In the genomic region with DNA sequence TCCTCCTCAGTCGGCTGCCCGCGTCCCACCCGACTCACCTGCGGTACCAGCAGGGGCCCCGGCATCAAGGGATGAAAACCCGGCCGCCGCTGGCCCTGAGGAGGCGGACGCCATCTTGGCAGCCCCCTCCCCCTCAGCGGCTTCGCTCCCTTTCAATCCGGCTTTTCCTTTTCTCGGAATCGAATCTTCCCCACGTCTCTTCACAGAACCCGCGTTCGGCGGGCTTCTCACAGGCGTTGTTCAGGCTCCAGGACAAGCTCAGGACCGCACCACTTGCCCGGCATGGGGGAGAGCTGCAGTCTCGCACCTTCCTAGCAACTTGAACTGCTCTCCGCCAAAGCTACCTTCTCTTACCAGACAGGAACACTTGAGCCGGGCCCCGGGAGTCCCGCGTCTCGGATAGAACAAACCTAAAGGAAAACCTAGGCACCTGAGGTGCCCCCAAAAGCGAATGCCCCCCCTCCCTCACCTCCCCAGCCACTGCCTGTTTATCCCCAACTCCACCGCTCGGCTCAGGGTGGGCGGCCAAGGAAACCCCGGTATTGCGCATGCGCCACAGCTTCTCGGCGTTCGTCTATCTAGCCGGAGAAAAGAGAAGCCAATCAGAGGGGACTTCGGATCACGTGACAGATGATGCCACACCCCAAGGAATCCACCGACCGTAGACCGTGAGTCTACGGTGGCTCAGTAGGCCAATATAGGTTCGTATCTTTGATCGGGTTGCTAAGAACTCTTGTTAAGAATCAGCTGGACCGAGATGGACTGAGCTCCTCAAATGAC, we compare ENCODE assay signal across 1 mouse cellular context.
TF ChIP-seq lines count a peak whose summit lies in the region.

Pip5k1a (minus strand) TSS at position 593 of the 780 bp plus-strand sequence.

TF ChIP-seq in myocyte, 11 proteins besides CTCF, POLR2A, EP300 and RAD21 (continued from another document):
- TF ChIP-seq MYOD1 (IDR thresholded peaks at IDR 0.05; ENCODE audit: control insufficient read depth in 1 of 3, insufficient read length in 2 of 3, low read depth in 2 of 3) (no peak), SRF (IDR thresholded peaks at IDR 0.05; ENCODE audit: control insufficient read depth, insufficient read length, low read depth) (no peak), TCF12 (IDR thresholded peaks at IDR 0.05; ENCODE audit: insufficient read depth, poor library complexity, severe bottlenecking) (no peak)
